Comparison of ENCODE assay signal across 8 mouse cellular contexts in genomic region chr4:53219351-53219750, GRCm38 (mm10). TPM values are rescaled to one million over a fixed set of nuclear protein-coding genes. Genes with fewer than 3 reads are reported as not detected.
DNase-seq lines count a peak whose midpoint lies in the region; ATAC-seq lines count a peak whose summit lies in the region.

No protein-coding gene starts in this region.

- no peak overlapping the region for H3K9ac ChIP-seq in embryonic facial prominence, embryonic 13.5 days

- H3K4me3 ChIP-seq in embryonic facial prominence, embryonic 13.5 days = no peak overlapping the region
- no peak overlapping the region for H3K4me3 ChIP-seq in embryonic facial prominence, embryonic 10.5 days

- WGBS in embryonic facial prominence, embryonic 13.5 days = 53% methylated on average over 3 of the region's 3 CpGs
- WGBS in embryonic facial prominence, embryonic 10.5 days = 58% methylated on average over 3 of the region's 3 CpGs

- no peak for ATAC-seq in embryonic facial prominence, embryonic 13.5 days (ENCODE audit: insufficient number of reproducible peaks, insufficient read depth, low FRiP score, low TSS enrichment, low read depth)
- no peak for ATAC-seq in erythroid progenitor cell, adult 5-6 weeks (replicated peaks; ENCODE audit: low FRiP score, poor library complexity, severe bottlenecking)

- peaks cover 23% of the 10 kb centered on the region for H3K4me1 ChIP-seq in embryonic facial prominence, embryonic 13.5 days
- H3K4me1 ChIP-seq in embryonic facial prominence, embryonic 10.5 days = peaks cover 30% of the 10 kb centered on the region

- no peaks in the 10 kb centered on the region for H3K9me3 ChIP-seq in embryonic facial prominence, embryonic 13.5 days
- no peaks in the 10 kb centered on the region for H3K9me3 ChIP-seq in embryonic facial prominence, embryonic 10.5 days

- H3K27me3 ChIP-seq in embryonic facial prominence, embryonic 13.5 days = no peaks in the 10 kb centered on the region
- H3K27me3 ChIP-seq in embryonic facial prominence, embryonic 10.5 days (replicated peaks; ENCODE audit: low read depth, poor library complexity, severe bottlenecking) = no peaks in the 10 kb centered on the region

- no peak overlapping the region for H3K4me2 ChIP-seq in embryonic facial prominence, embryonic 13.5 days

- intact Hi-C loops in heart, postnatal 10 days (cut with DNase I) = loop anchor here (2.0 to 5.0 kb wide), 3 partner anchors 23 to 118 kb away; partner anchors contain the start of gene Abca1

- DNase-seq in embryonic facial prominence, embryonic 10.5 days (ENCODE audit: low spot score) = no peak
- DNase-seq in urinary bladder, postnatal 14 days (ENCODE audit: low spot score) = peak; percentile 72
- no peak for DNase-seq in urinary bladder, postnatal 10 days (ENCODE audit: low spot score)
- peak; percentile 84 to 85 for DNase-seq in heart, postnatal 10 days
- peak; percentile 61 to 72 for DNase-seq in lung, adult 18-20 months
- DNase-seq in spleen, postnatal 14 days (ENCODE audit: low spot score in 2 of 2) = no peak

- H3K36me3 ChIP-seq in embryonic facial prominence, embryonic 13.5 days = no peaks in the 10 kb centered on the region
- no peaks in the 10 kb centered on the region for H3K36me3 ChIP-seq in embryonic facial prominence, embryonic 10.5 days (replicated peaks)

- peak overlapping the region; percentile 13; the same call in 1 of the 2 replicates for H3K27ac ChIP-seq in embryonic facial prominence, embryonic 13.5 days
- H3K27ac ChIP-seq in embryonic facial prominence, embryonic 10.5 days (replicated peaks) = no peak overlapping the region

RNA-seq across cellular contexts. Expression of gene Abca1, which starts 59.7 kb away (rescaled TPM):
- 7.2 and 8.7 TPM in 2 replicates for polyA plus RNA-seq in embryonic facial prominence, embryonic 13.5 days (2015; fragmentation: Nextera tagmentation; extraction: Ambion mirVana)
- 2.9 and 3.6 TPM in 2 replicates for polyA plus RNA-seq in embryonic facial prominence, embryonic 10.5 days (2016; fragmentation: Nextera tagmentation; extraction: Ambion mirVana)
- total RNA-seq in heart, postnatal 10 days (2021) = 10 to 100 TPM; 16.1 to 18.2 TPM
- total RNA-seq in erythroid progenitor cell, adult 5-6 weeks (2015; ENCODE audit: low replicate concordance) = 1.3 and 3.2 TPM in 2 replicates
- total RNA-seq in erythroid progenitor cell, adult 5-6 weeks (2017; ENCODE audit: low replicate concordance) = 2.8 and 4.5 TPM in 2 replicates

Comparison
In these comparisons a context has a peak if more than half of its experiments do, and no peak if none do; other contexts are left out.
1. DNase-seq: peak in urinary bladder, postnatal 14 days (single experiment), heart, postnatal 10 days (2 of 2) and lung, adult 18-20 months (2 of 2); none in embryonic facial prominence, embryonic 10.5 days (single experiment), urinary bladder, postnatal 10 days (single experiment) and spleen, postnatal 14 days (0 of 2).